Mouse (Mus musculus) megakaryocyte, adult 5-6 weeks (primary cell): ENCODE results near the gene Mettl14. TPM values are rescaled to one million over a fixed set of nuclear protein-coding genes. Genes with fewer than 3 reads are reported as not detected.

Source experiments
- ATAC-seq: 2 replicates; pipeline ENCODE4 v1.8.0; 2016; ENCODE audit warnings: mild to moderate bottlenecking, inconsistent platforms; ENCODE audit not compliant: poor library complexity, severe bottlenecking
- total RNA-seq, 2 experiments: library from RNA; stranded (forward) in 1 of 2; stranded (reverse) in 1 of 2; fragments of 153-499, 151-499 nt in 1 of 2; fragments of 221-1000, 200-1000 nt in 1 of 2; gene quantifications; 2 replicates each; pipeline versions ENCODE4 v1.2.3 to v1.2.4; 2015 to 2017

Mettl14 gene
- total RNA-seq, 2 experiments from 2014 or later = 13.0 to 14.7 TPM

- no peak for ATAC-seq
Observed at GRCm38 (mm10) chr3:123324326-123324725, 61.6 kb downstream of the Mettl14 start.

- peak; percentile 81 for ATAC-seq
Observed at GRCm38 (mm10) chr3:123322147-123322546, 63.8 kb downstream of the Mettl14 start.

DNA sequence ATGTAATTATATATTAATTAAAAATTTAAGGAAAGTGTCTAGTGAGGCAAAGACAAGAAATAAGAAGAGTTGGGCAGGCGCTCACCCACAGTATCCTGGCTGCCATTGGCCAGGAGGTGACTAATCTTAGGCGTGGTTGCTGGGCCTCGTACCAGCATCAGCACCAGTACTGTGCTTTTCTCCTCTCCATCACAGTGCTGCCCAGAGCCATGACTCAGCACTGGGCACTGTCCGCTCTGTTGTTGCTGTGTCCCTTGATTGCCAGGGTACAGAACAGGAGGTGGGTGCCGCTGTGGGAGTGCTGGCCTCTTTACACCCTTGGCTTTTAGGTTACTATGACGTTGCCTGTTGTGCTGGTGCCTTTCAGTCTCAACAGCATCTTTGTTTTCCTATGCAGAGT, 64.3 kb downstream of the Mettl14 start:
- ATAC-seq = no peak

DNA sequence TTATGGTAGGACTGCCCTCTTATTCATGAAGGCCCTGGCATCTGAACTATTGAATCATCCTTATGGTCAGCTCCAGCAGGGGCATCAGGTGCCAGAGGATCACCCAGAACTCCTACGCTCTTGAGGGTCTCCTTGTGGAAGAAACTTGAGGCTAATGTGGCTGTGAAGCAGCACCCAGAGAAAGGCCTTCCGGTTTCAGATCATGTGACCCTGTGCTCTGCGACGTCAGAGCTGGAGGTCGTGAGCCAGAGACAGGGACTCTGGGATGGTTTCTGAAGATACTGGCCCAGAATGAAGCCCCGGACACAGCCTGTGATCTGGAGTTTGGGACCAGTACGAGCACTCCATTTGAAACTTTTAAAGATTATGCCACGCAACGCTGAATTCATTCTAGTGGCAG, 65.6 kb downstream of the Mettl14 start:
- ATAC-seq = no peak

Other genes with a start within 250 kb of the Mettl14 start
- gene Synpo2, start 150.0 kb downstream of the Mettl14 start, total RNA-seq (2015) = 0.04 and 0.05 TPM in 2 replicates
- gene Synpo2, start 150.0 kb downstream of the Mettl14 start, total RNA-seq (2017) = 0.04 and 0.08 TPM in 2 replicates
- 31.3 and 33.9 TPM in 2 replicates for gene Sec24d, start 118.7 kb downstream of the Mettl14 start, total RNA-seq (2015)
- gene Sec24d, start 118.7 kb downstream of the Mettl14 start, total RNA-seq (2017) = 25.0 and 30.4 TPM in 2 replicates
- gene Prss12, start 60.8 kb upstream of the Mettl14 start, total RNA-seq (2015) = 0.16 TPM in 1 of 2 replicates, not detected in the other
- gene Prss12, start 60.8 kb upstream of the Mettl14 start, total RNA-seq (2017) = 0.26 TPM in 1 of 2 replicates, not detected in the other